Mouse (Mus musculus) bone marrow macrophage, adult 2 months (primary cell): Measurements from ENCODE around the gene Cnih1.

Source experiments
- CTCF ChIP-seq: IDR thresholded peaks from 2 replicates; pipeline ENCODE4 v1.5.1; 2012; ENCODE audit warnings: low read depth, mild to moderate bottlenecking, low read length, moderate library complexity
- POLR2A ChIP-seq: IDR thresholded peaks from 2 replicates; pipeline ENCODE4 v1.6.1; 2012; ENCODE audit warnings: mild to moderate bottlenecking, low read depth, low read length, borderline replicate concordance

- TF ChIP-seq CTCF (no peak), POLR2A (no peak)
These were observed 53.9 kb downstream of the Cnih1 start for GRCm38 (mm10) chr14:46734262-46734661.
